Comparison of ENCODE assay signal across 19 mouse cellular contexts in the genomic region with DNA sequence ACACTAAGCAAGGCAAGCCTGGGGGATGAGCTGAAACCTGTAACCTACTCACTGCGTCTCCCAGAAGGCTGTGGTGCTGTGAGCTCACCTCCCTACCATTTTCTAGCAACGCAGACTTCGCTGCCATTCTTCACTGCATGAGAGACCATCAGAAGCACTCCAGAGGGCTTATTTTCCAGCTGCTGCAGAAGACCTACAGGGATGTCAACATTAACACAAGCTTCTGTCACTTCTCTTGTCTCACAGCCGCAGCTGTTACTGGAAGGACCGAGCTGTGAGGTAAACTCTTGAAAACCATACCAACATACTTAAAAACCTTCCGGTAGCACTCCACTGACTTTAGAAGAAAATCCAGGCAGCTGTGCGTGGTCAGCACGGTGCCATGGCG. TPM values are rescaled to one million over a fixed set of nuclear protein-coding genes. Genes with fewer than 3 reads are reported as not detected.
DNase-seq lines count a peak whose midpoint lies in the region; ATAC-seq lines count a peak whose summit lies in the region.
"Had no signal": no experiment of that assay in that cellular context is flagged by ENCODE, and none has a peak within 500 bp of the region (broad histone marks: within the 10 kb centered on the region; RNA-seq: fewer than 3 reads in every experiment).

No protein-coding gene starts in this region.

- H3K9ac ChIP-seq in midbrain, embryonic 11.5 days (ENCODE audit: low read length): no peak overlapping the region
- H3K9ac ChIP-seq in stomach, embryonic 16.5 days (ENCODE audit: low read length): no peak overlapping the region
- H3K9ac ChIP-seq: embryonic facial prominence, embryonic 15.5 days; hindbrain, embryonic 15.5 days had no signal

- no peak overlapping the region for H3K4me2 ChIP-seq in midbrain, embryonic 11.5 days
- no peak overlapping the region for H3K4me2 ChIP-seq in stomach, embryonic 16.5 days (ENCODE audit: low read depth, low read length)
- H3K4me2 ChIP-seq: embryonic facial prominence, embryonic 15.5 days; hindbrain, embryonic 15.5 days had no signal

- H3K27me3 ChIP-seq in heart, embryonic 10.5 days (ENCODE audit: insufficient read depth, poor library complexity, severe bottlenecking): no peaks in the 10 kb centered on the region
- no peaks in the 10 kb centered on the region for H3K27me3 ChIP-seq in midbrain, embryonic 10.5 days (ENCODE audit: low read depth, poor library complexity, severe bottlenecking)
- no peaks in the 10 kb centered on the region for H3K27me3 ChIP-seq in midbrain, embryonic 11.5 days (ENCODE audit: control insufficient read depth, insufficient read depth, low read length)
- H3K27me3 ChIP-seq in limb, embryonic 10.5 days (ENCODE audit: low read depth, poor library complexity, severe bottlenecking): no peaks in the 10 kb centered on the region
- no peaks in the 10 kb centered on the region for H3K27me3 ChIP-seq in stomach, embryonic 16.5 days (ENCODE audit: control insufficient read depth, insufficient read depth, low read length)
- H3K27me3 ChIP-seq: embryonic facial prominence, embryonic 15.5 days; hindbrain, embryonic 15.5 days had no signal

- H3K27ac ChIP-seq in heart, embryonic 10.5 days: peak overlapping the region; percentile 69; the same call in 1 of the 2 replicates
- peak overlapping the region; percentile 64 for H3K27ac ChIP-seq in midbrain, embryonic 10.5 days (replicated peaks)
- H3K27ac ChIP-seq in midbrain, embryonic 11.5 days (ENCODE audit: low read depth, low read length): no peak overlapping the region
- peak overlapping the region; percentile 61 for H3K27ac ChIP-seq in limb, embryonic 10.5 days
- H3K27ac ChIP-seq in stomach, embryonic 16.5 days (ENCODE audit: low read length): peak overlapping the region; percentile 25; the same call in 1 of the 2 replicates
- H3K27ac ChIP-seq: embryonic facial prominence, embryonic 15.5 days; hindbrain, embryonic 15.5 days had no signal

- no peak for DNase-seq in heart, embryonic 10.5 days (ENCODE audit: low spot score)
- no peak for DNase-seq in heart, postnatal 36 days
- DNase-seq in midbrain, embryonic 10.5 days (ENCODE audit: low spot score): no peak
- DNase-seq in midbrain, embryonic 11.5 days (ENCODE audit: low spot score, missing footprints): no peak
- no peak for DNase-seq in limb, embryonic 10.5 days (ENCODE audit: low spot score)
- no peak for DNase-seq in frontal cortex, postnatal 14 days (ENCODE audit: low spot score in 2 of 2)
- no peak for DNase-seq in adrenal gland, postnatal 10 days
- DNase-seq: B cell, adult 2 months; cerebellum, adult 18-20 months; cerebellum, adult 9-11 months; cerebellum, postnatal 36 days had no signal

- ATAC-seq in midbrain, embryonic 11.5 days (ENCODE audit: low FRiP score): no peak
- no peak for ATAC-seq in stomach, embryonic 16.5 days (ENCODE audit: insufficient read depth, low FRiP score)
- ATAC-seq: CD4-positive, CD25-positive, alpha-beta regulatory T cell, adult 4 months; forebrain, embryonic 14.5 days had no signal

- 79% methylated on average over 9 of the region's 9 CpGs for WGBS in heart, embryonic 10.5 days
- 91% methylated on average over 9 of the region's 9 CpGs for WGBS in midbrain, embryonic 10.5 days
- 89% methylated on average over 9 of the region's 9 CpGs for WGBS in midbrain, embryonic 11.5 days
- WGBS in limb, embryonic 10.5 days: 91% methylated on average over 9 of the region's 9 CpGs
- 61% methylated on average over 9 of the region's 9 CpGs for WGBS in stomach, embryonic 16.5 days

- H3K36me3 ChIP-seq in heart, embryonic 10.5 days: no peaks in the 10 kb centered on the region
- H3K36me3 ChIP-seq in midbrain, embryonic 10.5 days: no peaks in the 10 kb centered on the region
- no peaks in the 10 kb centered on the region for H3K36me3 ChIP-seq in midbrain, embryonic 11.5 days (ENCODE audit: control insufficient read depth, insufficient read depth, low read length)
- no peaks in the 10 kb centered on the region for H3K36me3 ChIP-seq in limb, embryonic 10.5 days
- H3K36me3 ChIP-seq in stomach, embryonic 16.5 days (ENCODE audit: control insufficient read depth, insufficient read depth, low read length): no peaks in the 10 kb centered on the region
- H3K36me3 ChIP-seq: embryonic facial prominence, embryonic 15.5 days; forebrain, embryonic 10.5 days; G1E; hindbrain, embryonic 15.5 days had no signal

- intact Hi-C loops in heart, postnatal 36 days (cut with DNase I): no loop called here

- no peak overlapping the region for H3K4me3 ChIP-seq in heart, embryonic 10.5 days
- H3K4me3 ChIP-seq in midbrain, embryonic 10.5 days: no peak overlapping the region
- no peak overlapping the region for H3K4me3 ChIP-seq in midbrain, embryonic 11.5 days (ENCODE audit: low read depth, low read length)
- H3K4me3 ChIP-seq in limb, embryonic 10.5 days: no peak overlapping the region
- no peak overlapping the region for H3K4me3 ChIP-seq in stomach, embryonic 16.5 days (replicated peaks; ENCODE audit: low read length)
- H3K4me3 ChIP-seq: embryonic facial prominence, embryonic 15.5 days; erythroblast, embryonic 14.5 days; forebrain, embryonic 10.5 days; hindbrain, embryonic 15.5 days had no signal

- H3K4me1 ChIP-seq in heart, embryonic 10.5 days: peaks cover 36% of the 10 kb centered on the region
- peaks cover 36% of the 10 kb centered on the region for H3K4me1 ChIP-seq in midbrain, embryonic 10.5 days
- peaks cover 10% of the 10 kb centered on the region for H3K4me1 ChIP-seq in midbrain, embryonic 11.5 days (ENCODE audit: control insufficient read depth, insufficient read depth, low read length)
- peaks cover 39% of the 10 kb centered on the region for H3K4me1 ChIP-seq in limb, embryonic 10.5 days
- 0 out of 2 replicates have a peak, but pooled peaks cover 8% of the 10 kb centered on the region for H3K4me1 ChIP-seq in stomach, embryonic 16.5 days (ENCODE audit: control insufficient read depth, insufficient read depth, low read length)
- H3K4me1 ChIP-seq: embryonic facial prominence, embryonic 15.5 days had no signal

- H3K9me3 ChIP-seq in heart, embryonic 10.5 days: no peaks in the 10 kb centered on the region
- H3K9me3 ChIP-seq in midbrain, embryonic 10.5 days (replicated peaks): no peaks in the 10 kb centered on the region
- H3K9me3 ChIP-seq in midbrain, embryonic 11.5 days (ENCODE audit: control insufficient read depth, low read length): no peaks in the 10 kb centered on the region
- no peaks in the 10 kb centered on the region for H3K9me3 ChIP-seq in limb, embryonic 10.5 days (replicated peaks)
- no peaks in the 10 kb centered on the region for H3K9me3 ChIP-seq in stomach, embryonic 16.5 days (replicated peaks; ENCODE audit: control insufficient read depth, low read length)
- H3K9me3 ChIP-seq: embryonic facial prominence, embryonic 15.5 days; forebrain, embryonic 10.5 days; hindbrain, embryonic 15.5 days had no signal

RNA-seq across cellular contexts. Expression of a gene that starts 54.3 kb away (rescaled TPM):
- 89.4 and 93.9 TPM in 2 replicates for polyA plus RNA-seq in heart, embryonic 10.5 days (2016; fragmentation: Nextera tagmentation; extraction: Ambion mirVana)
- total RNA-seq in heart, postnatal 36 days (2021): 1 to 10 TPM; 2.9 to 3.3 TPM
- polyA plus RNA-seq in midbrain, embryonic 10.5 days (2016; fragmentation: Nextera tagmentation; extraction: Ambion mirVana): 119 and 141 TPM in 2 replicates
- 86.8 and 99.1 TPM in 2 replicates for polyA plus RNA-seq in midbrain, embryonic 11.5 days (2014; fragmentation: Nextera tagmentation; extraction: Ambion mirVana)
- 153 and 241 TPM in 2 replicates for polyA plus RNA-seq in limb, embryonic 10.5 days (2016; fragmentation: Nextera tagmentation; extraction: Ambion mirVana)
- polyA plus RNA-seq in stomach, embryonic 16.5 days (2015; fragmentation: Nextera tagmentation; extraction: Ambion mirVana): 22.3 and 26.5 TPM in 2 replicates
- total RNA-seq in adrenal gland, postnatal 10 days (2021): 1 to 10 TPM; 8.3 to 9.5 TPM
- polyA plus RNA-seq: CD4-positive, CD25-positive, alpha-beta regulatory T cell, adult 4 months; G1E had no signal
